Mouse (Mus musculus) lung, postnatal 36 days (tissue): Measurements from ENCODE around the gene Glis2.

ENCODE experiments used
- DNase-seq: peaks from one replicate; pipeline ENCODE4 v3.0.0; 2022; ENCODE audit warnings: mixed read lengths

Gene Glis2

DNA sequence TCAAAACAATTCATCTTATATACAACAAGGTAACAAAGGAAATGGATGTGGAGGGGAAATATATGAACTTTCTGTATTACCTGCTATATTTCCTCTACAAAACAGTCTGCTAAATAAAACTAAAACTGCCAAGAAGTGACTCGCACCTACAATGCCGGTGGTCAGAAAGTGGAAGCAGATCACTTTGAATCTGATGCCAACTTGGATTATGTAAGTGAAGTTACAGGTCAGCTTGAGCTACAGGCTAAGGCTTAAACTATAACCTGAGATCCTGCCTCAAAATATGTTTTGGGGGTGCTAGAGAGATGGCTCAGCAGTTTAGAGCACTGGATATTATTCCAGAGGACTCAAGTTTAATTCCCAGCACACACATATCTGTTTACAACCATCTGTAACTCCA lies 71.2 kb downstream of the Glis2 start:
- no peak for DNase-seq

DNA sequence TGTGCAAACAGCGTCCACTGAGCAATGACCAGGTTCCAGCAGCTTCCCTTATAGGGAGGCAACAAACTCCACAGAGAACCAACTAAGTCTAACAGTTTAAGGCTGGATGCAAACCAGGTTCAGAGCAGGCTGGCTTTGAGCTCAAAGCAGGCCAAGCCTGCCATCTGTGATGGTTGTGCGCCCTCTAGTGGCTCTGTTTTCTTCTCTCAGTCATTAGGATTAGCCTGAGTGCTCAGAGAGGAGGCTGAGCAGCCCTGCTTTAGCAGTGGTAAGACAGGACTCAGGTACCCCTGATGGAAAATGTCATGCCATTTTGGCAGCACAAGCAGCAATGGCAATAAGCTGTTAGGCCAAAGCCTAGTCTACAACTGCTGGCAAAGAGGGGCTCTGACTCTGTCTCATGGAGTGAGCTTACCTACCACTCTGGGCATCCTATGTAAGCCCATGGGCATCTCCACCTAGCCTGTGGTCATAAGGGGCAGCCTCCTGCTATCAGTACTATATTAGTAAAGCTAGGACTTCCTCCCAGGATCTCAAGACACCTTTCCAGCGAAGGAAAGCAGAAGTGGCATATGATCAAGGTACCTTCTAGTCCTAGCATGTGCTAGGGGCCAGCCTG lies 72.8 kb downstream of the Glis2 start:
- DNase-seq: peak; percentile 95

GRCm38 (mm10) chr16:4670317-4670716 lies 75.8 kb downstream of the Glis2 start:
- DNase-seq: no peak

GRCm38 (mm10) chr16:4674091-4674490 lies 79.6 kb downstream of the Glis2 start:
- peak; percentile 19 for DNase-seq
